Mouse (Mus musculus) testis, adult 2 months (tissue): ENCODE results near the gene Gm20661.

Experiments
- CTCF ChIP-seq: fragments of 200-500 bp; IDR thresholded peaks from 2 replicates; pipeline ENCODE4 v1.5.1; 2012; ENCODE audit warnings: low read depth, mild to moderate bottlenecking, inconsistent platforms, low read length, moderate library complexity; ENCODE audit not compliant: control insufficient read depth, insufficient read depth, insufficient replicate concordance
- POLR2A ChIP-seq: fragments of 200-500 bp; IDR thresholded peaks from 2 replicates; pipeline ENCODE4 v1.6.1; 2012; ENCODE audit warnings: low read depth, mild to moderate bottlenecking, inconsistent platforms, low read length, moderate library complexity; ENCODE audit not compliant: control insufficient read depth

DNA sequence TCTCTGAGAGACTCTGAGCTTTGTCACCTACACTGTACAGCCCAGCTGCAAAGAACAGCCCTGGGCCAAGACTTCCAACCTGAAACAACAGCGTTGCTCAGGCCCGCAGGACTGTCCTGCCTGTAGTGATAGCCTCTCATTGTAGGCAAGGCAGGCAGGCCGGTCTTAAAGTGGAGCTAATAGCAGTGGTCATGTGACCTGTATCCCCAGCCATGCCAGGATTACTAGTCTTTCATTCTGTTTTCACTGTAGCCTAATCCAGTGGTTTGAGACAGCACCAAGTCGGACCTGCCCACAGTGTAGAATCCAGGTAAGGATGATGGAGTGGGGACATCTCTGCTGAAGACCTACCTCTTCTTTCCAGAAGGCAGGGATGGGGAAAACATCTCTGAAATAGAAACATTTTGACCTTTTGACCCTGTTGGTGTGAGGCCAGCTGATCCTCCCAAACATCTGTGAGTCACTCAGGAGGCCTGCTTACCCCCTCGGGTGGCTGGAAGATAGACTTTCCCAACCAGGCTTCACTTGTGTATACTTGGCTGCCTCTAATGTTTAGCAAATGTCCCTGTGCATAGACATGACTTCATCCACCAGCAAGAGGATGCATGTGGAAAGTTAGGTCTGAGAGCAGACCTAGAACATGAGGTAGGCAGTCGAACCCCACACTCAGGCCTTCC, 27.1 kb upstream of the Gm20661 start:
- no peak for TF ChIP-seq POLR2A
- TF ChIP-seq CTCF: no peak
